ENCODE assay signal across 9 mouse cellular contexts in the genomic region with DNA sequence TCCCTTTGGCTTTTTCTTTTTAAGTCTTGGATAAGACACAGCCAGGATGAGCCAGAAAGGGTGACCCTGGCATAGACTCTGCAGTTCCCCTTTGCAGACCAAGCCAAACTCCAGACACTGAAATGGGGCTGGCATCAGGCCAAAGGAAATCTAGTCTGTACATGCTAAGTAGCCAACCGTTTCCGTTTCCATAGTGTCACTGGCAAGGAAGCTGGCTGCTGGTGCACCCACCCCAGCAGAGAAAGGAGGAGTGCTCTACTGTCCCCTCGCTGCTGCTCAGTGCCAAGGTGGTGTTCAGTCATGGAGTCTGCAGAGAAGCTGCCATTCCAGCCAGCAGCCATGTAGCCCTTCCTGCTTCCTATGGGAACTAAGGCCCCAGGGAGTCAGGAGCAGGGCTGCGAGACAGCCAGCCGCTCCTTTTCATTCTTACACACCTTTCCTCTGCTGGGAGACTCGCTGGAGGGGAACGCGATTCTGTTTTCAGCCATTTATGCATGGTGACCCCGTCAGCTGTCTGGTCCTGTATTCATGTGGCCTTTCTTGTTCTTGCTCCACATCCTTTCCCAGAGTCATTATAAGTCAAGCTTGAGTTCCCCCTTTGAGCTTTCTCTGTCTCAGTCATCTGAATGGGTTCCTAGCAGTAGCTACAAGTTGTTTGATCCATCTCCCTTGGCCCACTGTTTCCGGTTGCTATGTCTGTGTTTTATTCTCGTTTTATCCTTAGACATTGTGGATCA.
DNase-seq lines count a peak whose midpoint lies in the region; ATAC-seq and TF ChIP-seq lines count a peak whose summit lies in the region.
"Had no signal": no experiment of that assay in that cellular context is flagged by ENCODE, and none has a peak within 500 bp of the region (broad histone marks: within the 10 kb centered on the region; RNA-seq: fewer than 3 reads in every experiment).

No protein-coding gene starts in this region.

- H3K4me1 ChIP-seq in liver, adult 2 months (ENCODE audit: control insufficient read depth, insufficient read depth, low read length) = peaks cover 23% of the 10 kb centered on the region
- no peaks in the 10 kb centered on the region for H3K4me1 ChIP-seq in liver, embryonic 11.5 days (replicated peaks; ENCODE audit: control insufficient read depth, insufficient read depth, low read length)
- H3K4me1 ChIP-seq in embryonic facial prominence, embryonic 13.5 days = peaks cover 8% of the 10 kb centered on the region
- H3K4me1 ChIP-seq in heart, embryonic 10.5 days = peaks cover 5% of the 10 kb centered on the region; the same call in 1 of the 2 replicates
- peaks cover 12% of the 10 kb centered on the region for H3K4me1 ChIP-seq in kidney, adult 2 months (ENCODE audit: control insufficient read depth, insufficient read depth, low read length)
- H3K4me1 ChIP-seq in midbrain, embryonic 11.5 days (ENCODE audit: control insufficient read depth, insufficient read depth, low read length) = peaks cover 2% of the 10 kb centered on the region; the same call in 1 of the 2 replicates

- DNase-seq in liver, adult 2 months (ENCODE audit: extremely low read depth, low read depth, low spot score) = no peak
- DNase-seq in liver, embryonic 11.5 days (ENCODE audit: low spot score) = no peak
- no peak for DNase-seq in heart, embryonic 10.5 days (ENCODE audit: low spot score)
- peak; percentile 87 for DNase-seq in kidney, adult 2 months
- DNase-seq in left cerebral cortex, postnatal 25 days (ENCODE audit: low spot score in 2 of 2) = peak; percentile 71 to 76
- DNase-seq in midbrain, embryonic 11.5 days (ENCODE audit: low spot score, missing footprints) = peak; percentile 88
- DNase-seq in telencephalon, adult 2 months (ENCODE audit: low read depth, low spot score) = peak; percentile 55

- H3K36me3 ChIP-seq in liver, adult 2 months (ENCODE audit: control insufficient read depth, insufficient read depth, low read length) = no peaks in the 10 kb centered on the region
- no peaks in the 10 kb centered on the region for H3K36me3 ChIP-seq in liver, embryonic 11.5 days (ENCODE audit: control insufficient read depth, insufficient read depth, low read length)
- no peaks in the 10 kb centered on the region for H3K36me3 ChIP-seq in embryonic facial prominence, embryonic 13.5 days
- H3K36me3 ChIP-seq in heart, embryonic 10.5 days = no peaks in the 10 kb centered on the region
- no peaks in the 10 kb centered on the region for H3K36me3 ChIP-seq in kidney, adult 2 months (ENCODE audit: control insufficient read depth, insufficient read depth, low read length)
- no peaks in the 10 kb centered on the region for H3K36me3 ChIP-seq in midbrain, embryonic 11.5 days (ENCODE audit: control insufficient read depth, insufficient read depth, low read length)

- H3K27ac ChIP-seq in liver, adult 2 months (replicated peaks; ENCODE audit: insufficient read depth, low read depth, low read length) = peak overlapping the region; percentile 33
- H3K27ac ChIP-seq in liver, embryonic 11.5 days (ENCODE audit: low read depth, low read length) = no peak overlapping the region
- H3K27ac ChIP-seq in embryonic facial prominence, embryonic 13.5 days = 0 out of 2 replicates have a peak overlapping the region, but pooled peaks have one; percentile 7
- peak overlapping the region; percentile 29; the same call in 1 of the 2 replicates for H3K27ac ChIP-seq in heart, embryonic 10.5 days
- H3K27ac ChIP-seq in kidney, adult 2 months (ENCODE audit: insufficient read depth, low read depth, low read length) = no peak overlapping the region
- H3K27ac ChIP-seq in midbrain, embryonic 11.5 days (ENCODE audit: low read depth, low read length) = no peak overlapping the region

- H3K4me3 ChIP-seq in liver, adult 2 months (ENCODE audit: insufficient read depth, low read depth, low read length) = no peak overlapping the region
- H3K4me3 ChIP-seq in liver, embryonic 11.5 days (ENCODE audit: low read depth, low read length) = no peak overlapping the region
- no peak overlapping the region for H3K4me3 ChIP-seq in embryonic facial prominence, embryonic 13.5 days
- H3K4me3 ChIP-seq in heart, embryonic 10.5 days = no peak overlapping the region
- H3K4me3 ChIP-seq in kidney, adult 2 months (ENCODE audit: insufficient read depth, low read depth, low read length) = no peak overlapping the region
- H3K4me3 ChIP-seq in midbrain, embryonic 11.5 days (ENCODE audit: low read depth, low read length) = no peak overlapping the region
- H3K4me3 ChIP-seq: erythroblast, embryonic 14.5 days had no signal

- WGBS in liver, adult 2 months = 75% methylated on average over 11 of the region's 11 CpGs
- 74% methylated on average over 11 of the region's 11 CpGs for WGBS in liver, embryonic 11.5 days
- 59% methylated on average over 11 of the region's 11 CpGs for WGBS in embryonic facial prominence, embryonic 13.5 days
- 70% methylated on average over 11 of the region's 11 CpGs for WGBS in heart, embryonic 10.5 days
- 33% methylated on average over 11 of the region's 11 CpGs for whole genome bisulfite sequencing in kidney, adult 2 months
- 48% methylated on average over 11 of the region's 11 CpGs for WGBS in midbrain, embryonic 11.5 days

- H3K79me2 ChIP-seq in liver, adult 2 months (ENCODE audit: control insufficient read depth, insufficient read depth, low read length) = no peaks in the 10 kb centered on the region

- no peak overlapping the region for H3K4me2 ChIP-seq in liver, embryonic 11.5 days
- H3K4me2 ChIP-seq in embryonic facial prominence, embryonic 13.5 days = no peak overlapping the region; the same call in 1 of the 2 replicates
- H3K4me2 ChIP-seq in midbrain, embryonic 11.5 days = no peak overlapping the region

- intact Hi-C loops in left cerebral cortex, postnatal 25 days (cut with DNase I) = no loop called here

- TF ChIP-seq CTCF in liver, adult 2 months (IDR thresholded peaks at IDR 0.05; ENCODE audit: low read depth, low read length) = 0 out of 2 replicates have a peak, but pooled peaks have one; percentile 3
- TF ChIP-seq CTCF in kidney, adult 2 months (conservative IDR thresholded peaks at IDR 0.05; ENCODE audit: insufficient read depth, insufficient read length, low read depth, low read length) = peak; percentile 28; the same call in 1 of the 2 replicates

- no peak for ATAC-seq in liver, embryonic 11.5 days (replicated peaks; ENCODE audit: low FRiP score)
- ATAC-seq in embryonic facial prominence, embryonic 13.5 days (ENCODE audit: insufficient number of reproducible peaks, insufficient read depth, low FRiP score, low TSS enrichment, low read depth) = 0 out of 2 replicates have a peak, but pooled peaks have one; percentile 37
- ATAC-seq in midbrain, embryonic 11.5 days (ENCODE audit: low FRiP score) = peak; percentile 89

- no peaks in the 10 kb centered on the region for H3K9me3 ChIP-seq in liver, embryonic 11.5 days (ENCODE audit: control insufficient read depth, low read length)
- no peaks in the 10 kb centered on the region for H3K9me3 ChIP-seq in embryonic facial prominence, embryonic 13.5 days
- H3K9me3 ChIP-seq in heart, embryonic 10.5 days = no peaks in the 10 kb centered on the region
- H3K9me3 ChIP-seq in midbrain, embryonic 11.5 days (ENCODE audit: control insufficient read depth, low read length) = no peaks in the 10 kb centered on the region

- H3K9ac ChIP-seq in liver, adult 2 months (ENCODE audit: low read depth, low read length) = no peak overlapping the region
- H3K9ac ChIP-seq in liver, embryonic 11.5 days (ENCODE audit: low read depth, low read length) = no peak overlapping the region
- no peak overlapping the region for H3K9ac ChIP-seq in embryonic facial prominence, embryonic 13.5 days
- H3K9ac ChIP-seq in midbrain, embryonic 11.5 days (ENCODE audit: low read length) = no peak overlapping the region

- H3K27me3 ChIP-seq in liver, adult 2 months (ENCODE audit: control insufficient read depth, insufficient read depth, low read length) = no peaks in the 10 kb centered on the region
- no peaks in the 10 kb centered on the region for H3K27me3 ChIP-seq in liver, embryonic 11.5 days (replicated peaks; ENCODE audit: control insufficient read depth, insufficient read depth, low read length)
- H3K27me3 ChIP-seq in embryonic facial prominence, embryonic 13.5 days = no peaks in the 10 kb centered on the region
- H3K27me3 ChIP-seq in heart, embryonic 10.5 days (ENCODE audit: insufficient read depth, poor library complexity, severe bottlenecking) = no peaks in the 10 kb centered on the region
- H3K27me3 ChIP-seq in kidney, adult 2 months (replicated peaks; ENCODE audit: control insufficient read depth, insufficient read depth, low read length) = no peaks in the 10 kb centered on the region
- H3K27me3 ChIP-seq in midbrain, embryonic 11.5 days (ENCODE audit: control insufficient read depth, insufficient read depth, low read length) = no peaks in the 10 kb centered on the region

- TF ChIP-seq POLR2A in liver, adult 2 months (IDR thresholded peaks at IDR 0.05; ENCODE audit: extremely low read depth, insufficient read depth, low read length) = no peak
- TF ChIP-seq POLR2A in kidney, adult 2 months (IDR thresholded peaks at IDR 0.05; ENCODE audit: low read depth, low read length) = no peak

Comparison
In these comparisons a context has a peak if more than half of its experiments do, and no peak if none do; other contexts are left out.
1. H3K27ac ChIP-seq: peak in liver, adult 2 months (single experiment), embryonic facial prominence, embryonic 13.5 days (single experiment) and heart, embryonic 10.5 days (single experiment); none in liver, embryonic 11.5 days (single experiment), kidney, adult 2 months (single experiment) and midbrain, embryonic 11.5 days (single experiment).
2. DNase-seq: peak in kidney, adult 2 months (single experiment), left cerebral cortex, postnatal 25 days (2 of 2), midbrain, embryonic 11.5 days (single experiment) and telencephalon, adult 2 months (single experiment); none in liver, adult 2 months (single experiment), liver, embryonic 11.5 days (single experiment) and heart, embryonic 10.5 days (single experiment).